Mouse (Mus musculus) olfactory bulb, adult 2 months (tissue): ENCODE results near the gene Cdkal1.

Experiments
- CTCF ChIP-seq: fragments of 200-500 bp; IDR thresholded peaks from 2 replicates; pipeline ENCODE4 v1.5.1; 2012; ENCODE audit warnings: low read depth, mild to moderate bottlenecking, low read length, moderate library complexity; ENCODE audit not compliant: insufficient read depth
- POLR2A ChIP-seq: fragments of 200-500 bp; IDR thresholded peaks from 2 replicates; pipeline ENCODE4 v1.6.1; 2012; ENCODE audit warnings: mild to moderate bottlenecking, low read depth, low read length, moderate library complexity; ENCODE audit not compliant: insufficient read depth

DNA sequence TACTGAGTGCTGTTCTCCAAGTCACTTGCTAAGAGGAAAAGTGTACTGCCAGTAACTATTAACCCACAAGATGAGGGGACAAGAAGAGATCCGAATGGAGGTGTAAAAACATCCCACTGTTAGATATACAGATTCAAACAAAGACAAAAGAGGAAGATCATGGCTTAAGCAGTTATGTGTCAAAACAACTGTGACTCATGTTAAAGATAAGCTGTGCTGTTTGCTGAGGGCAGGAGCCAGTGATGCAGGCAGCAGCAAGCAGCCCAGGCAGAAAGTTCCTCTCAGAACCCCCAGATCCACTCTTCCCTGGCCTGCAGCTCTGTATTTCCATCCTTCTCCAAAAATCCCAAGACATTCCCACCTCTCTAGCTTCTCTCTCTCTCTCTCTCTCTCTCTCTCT, 230.5 kb downstream of the Cdkal1 start:
- no peak for TF ChIP-seq CTCF
- TF ChIP-seq POLR2A, result no peak
